Mouse (Mus musculus) lung, postnatal 10 days (tissue): Measurements from ENCODE around the gene Rfx2.

Experiments
- DNase-seq: peaks from one replicate; pipeline ENCODE4 v3.0.0; 2021

Gene Rfx2

DNA sequence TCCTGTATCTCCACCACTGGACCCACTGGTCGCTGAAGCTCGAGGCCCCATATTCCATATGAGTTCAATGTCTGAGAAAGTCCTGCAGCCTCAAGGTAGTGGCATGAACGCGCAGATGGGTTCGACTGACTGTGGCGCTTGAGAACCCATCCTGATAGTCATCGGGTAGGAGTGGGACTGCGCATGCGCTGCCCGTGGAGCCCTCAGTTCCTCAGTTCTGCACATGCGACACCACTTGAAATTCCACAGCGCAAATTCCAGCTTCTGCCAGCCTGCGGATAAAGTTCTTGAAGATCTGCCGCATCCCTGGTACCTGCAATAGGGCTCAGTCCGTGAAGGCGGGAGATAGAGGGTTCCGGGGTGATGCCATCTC, 90.0 kb downstream of the Rfx2 start:
- DNase-seq = no peak

DNA sequence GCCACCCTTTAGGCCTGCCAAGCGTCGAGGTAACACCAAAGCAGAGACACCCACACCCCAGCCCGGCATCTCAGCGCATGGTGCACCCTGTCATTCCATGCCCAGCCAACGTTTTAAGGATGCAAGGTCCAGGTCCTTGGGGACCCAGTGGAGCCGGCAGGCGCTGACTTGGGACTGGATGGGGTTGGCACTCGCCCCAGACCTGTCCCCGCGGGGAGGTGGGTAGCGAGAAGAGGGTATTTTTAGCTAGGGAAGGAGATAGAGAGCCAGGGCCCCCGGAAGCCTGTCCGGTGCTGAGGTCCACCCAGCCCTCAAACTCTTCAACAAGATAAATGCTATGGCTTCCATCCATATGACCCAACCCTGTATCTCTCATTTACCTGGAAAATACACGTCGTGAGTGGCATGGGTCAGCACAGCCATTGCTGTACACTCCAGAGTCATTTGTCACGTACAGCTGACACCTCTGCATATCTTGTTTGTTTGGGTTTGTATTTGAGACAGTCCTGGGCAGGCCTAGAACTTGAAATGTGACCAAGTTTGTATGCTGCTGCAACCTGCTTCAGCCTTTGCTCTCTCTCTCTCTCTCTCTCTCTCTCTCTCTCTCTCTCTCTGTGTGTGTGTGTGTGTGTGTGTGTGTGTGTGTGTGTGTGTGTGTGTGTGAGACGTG, 90.6 kb downstream of the Rfx2 start:
- no peak for DNase-seq

DNA sequence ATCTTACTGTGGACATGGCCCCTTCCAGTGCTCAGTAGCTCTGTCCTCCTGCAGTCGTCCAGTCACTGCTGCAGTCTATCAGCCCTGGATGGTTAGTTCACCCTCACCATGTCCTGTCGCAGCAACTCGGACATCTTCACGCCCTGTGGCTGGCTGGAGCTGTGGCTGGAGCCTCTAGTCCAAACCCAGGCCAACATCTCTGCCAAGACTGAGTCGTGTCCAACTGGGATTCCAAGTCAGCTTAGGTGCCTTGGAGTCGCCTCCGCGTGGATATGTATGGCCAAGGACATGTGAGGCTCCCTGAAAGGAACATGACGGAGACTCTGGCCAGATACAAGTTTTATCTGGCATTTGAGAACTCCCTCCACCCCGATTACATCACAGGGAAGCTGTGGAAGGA, 92.6 kb downstream of the Rfx2 start:
- peak; percentile 56 for DNase-seq

DNA sequence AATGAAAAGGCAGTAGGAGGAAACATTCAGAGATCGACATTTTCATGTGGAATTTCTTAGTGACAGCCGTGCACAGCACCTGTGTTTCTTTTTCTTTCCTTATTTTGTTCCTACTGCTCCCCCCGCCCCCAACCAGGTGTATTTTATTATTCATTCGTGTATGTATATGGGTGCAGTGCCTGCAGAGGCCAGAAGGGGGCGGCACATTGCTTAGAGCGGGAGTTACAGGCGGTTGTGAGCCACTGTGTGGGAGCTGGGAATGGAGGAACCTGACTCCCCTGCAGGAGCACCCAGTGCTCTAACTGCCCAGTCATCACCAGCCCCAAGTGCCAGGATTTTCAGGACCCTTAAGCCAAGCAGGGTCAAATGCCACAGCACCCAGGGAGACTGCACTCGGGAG, 94.3 kb downstream of the Rfx2 start:
- no peak for DNase-seq

DNA sequence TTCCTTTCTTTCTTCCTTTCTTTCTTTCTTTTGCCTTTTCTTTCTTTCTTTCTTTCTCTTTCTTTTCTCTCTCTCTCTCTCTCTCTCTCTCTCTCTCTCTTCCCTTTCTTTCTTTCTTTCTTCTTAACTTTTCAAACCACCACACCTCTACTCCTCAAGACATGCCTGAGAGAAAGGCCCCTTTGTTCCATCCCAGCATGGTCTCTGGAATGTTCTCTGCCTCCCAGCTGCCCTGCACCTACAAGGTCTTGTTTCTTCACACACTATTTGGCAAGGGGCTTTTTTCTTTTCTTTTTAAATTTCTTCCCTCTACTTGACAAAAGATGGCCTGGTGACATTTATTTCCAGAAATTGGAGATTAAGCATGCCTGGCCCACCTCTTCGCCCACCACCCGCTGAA, 101.2 kb downstream of the Rfx2 start:
- no peak for DNase-seq

DNA sequence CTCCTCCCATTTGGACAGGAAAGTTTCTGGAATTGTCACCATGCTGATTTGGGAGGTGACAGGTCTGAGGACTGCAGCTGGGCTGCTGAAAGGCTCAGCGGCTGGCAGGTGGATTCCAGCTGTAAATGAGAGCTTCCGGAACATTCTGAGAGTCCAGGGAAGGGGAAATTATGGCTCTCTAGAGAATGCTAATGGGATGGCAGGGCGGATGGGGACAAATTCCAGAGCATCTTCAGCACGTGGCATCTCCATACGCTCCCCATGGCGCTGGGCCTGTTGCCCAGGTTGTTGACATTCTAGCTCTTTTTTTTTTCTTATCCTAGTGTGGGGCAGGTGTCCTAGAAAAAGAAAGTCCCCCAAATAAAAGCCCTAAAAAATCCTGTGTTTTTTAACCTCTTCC, 101.7 kb downstream of the Rfx2 start:
- no peak for DNase-seq

DNA sequence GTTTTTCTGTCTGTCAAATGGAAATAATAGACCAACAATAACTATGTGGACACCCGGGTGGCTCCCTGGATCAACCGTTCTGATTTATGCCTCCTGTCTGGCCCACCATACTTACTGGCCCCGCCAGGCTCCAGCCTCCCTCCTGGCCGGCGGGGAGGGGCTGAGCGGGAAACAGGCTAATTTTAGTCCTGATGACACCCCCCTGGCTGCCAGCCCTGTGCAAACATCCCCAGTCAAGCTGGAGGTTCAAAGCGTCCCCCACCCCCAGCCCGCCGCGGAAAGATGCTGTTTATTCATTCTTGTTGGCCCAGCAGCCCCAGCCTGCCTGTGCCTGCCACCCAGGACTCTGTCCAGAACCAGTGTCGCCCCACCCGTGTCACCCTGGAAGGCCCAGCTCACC, 102.7 kb downstream of the Rfx2 start:
- DNase-seq = peak; percentile 88

DNA sequence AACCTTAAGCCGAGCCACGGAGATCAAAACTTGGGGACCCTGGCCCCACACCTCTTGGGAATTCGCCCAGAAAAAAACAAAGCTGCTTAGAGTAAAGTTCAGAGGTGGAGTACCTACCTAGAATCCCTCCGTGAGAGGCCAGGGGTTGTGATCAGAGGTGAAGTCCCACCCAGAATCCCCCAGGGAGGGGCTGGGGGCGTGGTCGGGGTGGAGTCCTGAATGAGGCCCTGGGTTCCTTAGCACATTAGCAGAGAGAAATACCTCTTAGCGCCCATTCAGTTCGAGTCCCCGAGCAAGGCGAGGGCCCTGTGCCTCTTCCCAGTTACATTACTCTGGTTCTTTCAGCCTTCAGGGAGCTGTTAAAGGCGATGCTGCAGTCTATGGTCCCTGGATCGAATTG, 103.2 kb downstream of the Rfx2 start:
- DNase-seq = no peak

DNA sequence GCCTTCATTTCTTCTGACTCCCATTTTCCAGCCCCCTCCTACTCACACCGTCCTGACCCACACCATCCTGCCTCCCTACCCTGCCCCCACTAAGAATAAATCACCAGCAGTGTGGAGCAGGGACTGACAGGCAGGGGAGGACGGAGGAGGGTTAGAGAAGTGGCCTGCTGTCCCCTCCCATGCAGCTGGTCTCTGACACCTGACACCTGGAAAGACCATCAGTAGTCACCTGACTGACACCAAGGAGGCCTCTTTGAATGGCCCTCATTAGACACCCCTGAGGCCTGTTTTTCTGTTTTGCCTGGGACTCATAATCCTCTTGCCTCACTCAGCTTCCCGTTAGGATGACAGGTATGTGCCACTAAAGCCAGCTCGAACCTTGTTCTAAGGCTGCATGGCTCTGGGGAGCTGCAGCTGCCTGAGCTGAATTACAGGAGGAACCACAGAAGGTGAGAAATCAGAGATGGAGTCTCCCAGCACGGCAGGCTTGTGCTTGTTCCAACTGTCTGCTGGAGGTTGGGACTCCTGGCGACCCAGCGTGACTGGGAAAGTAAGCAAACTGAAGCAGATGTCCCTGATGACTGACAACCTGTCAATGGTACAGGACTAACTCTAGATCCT, 103.7 kb downstream of the Rfx2 start:
- no peak for DNase-seq
